Mouse (Mus musculus) regulatory T cell (primary cell): ENCODE measurements around the gene Gm4881.

ENCODE experiments used
- in situ Hi-C: fragments of 300-600 bp; cut with MboI, MseI; formaldehyde crosslinking; loops from one replicate; pipeline ENCODE4 v1.15.1; 2025; ENCODE audit warnings: high pct_unique_total_duplicates

Gene Gm4881

DNA sequence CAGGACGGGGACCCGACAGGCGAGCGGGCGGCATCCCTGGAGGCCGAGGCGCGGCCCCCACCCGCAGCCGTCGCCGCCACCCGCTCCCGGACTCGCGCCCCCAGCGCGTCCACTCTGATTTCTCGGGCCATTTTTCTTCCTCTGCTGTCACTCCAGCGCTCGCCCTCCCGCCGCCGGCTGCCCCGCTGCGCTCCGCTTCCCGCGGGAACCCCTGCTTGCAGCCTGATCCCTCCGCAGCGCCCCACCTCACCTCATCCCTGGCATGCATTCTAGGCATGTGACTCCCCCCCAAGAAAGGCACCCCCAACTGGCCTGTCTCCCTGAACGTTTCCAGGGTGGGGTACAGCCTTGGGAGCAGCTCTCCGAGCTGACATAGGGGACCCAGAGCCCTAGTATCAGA lies 10.9 kb upstream of the Gm4881 start:
- in situ Hi-C loops, result no loop called here

DNA sequence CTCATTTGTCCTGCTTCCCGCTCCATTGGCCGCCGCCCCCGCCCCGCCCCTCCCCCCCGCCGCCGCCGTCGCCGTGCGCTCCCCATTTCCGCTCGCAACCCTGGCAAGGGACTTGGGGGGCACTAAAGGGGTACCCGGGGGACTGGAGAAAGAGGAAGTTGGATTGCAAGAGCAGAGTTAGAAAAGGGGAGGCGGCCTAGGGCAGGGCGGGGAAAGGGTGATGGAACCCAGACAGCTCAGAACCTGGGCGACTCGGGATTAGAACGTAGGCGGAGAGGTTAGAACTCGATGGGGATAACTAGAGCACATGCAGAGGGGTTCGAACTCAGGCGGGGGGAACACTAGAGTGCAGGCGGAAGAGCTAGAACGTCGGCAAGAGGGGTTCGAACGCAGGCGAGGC lies 10.2 kb upstream of the Gm4881 start:
- in situ Hi-C loops, result no loop called here

- in situ Hi-C loops, result no loop called here
These were observed 9.7 kb upstream of the Gm4881 start for GRCm38 (mm10) chr7:24953966-24954365.

GRCm38 (mm10) chr7:24949958-24950623 lies 5.8 kb upstream of the Gm4881 start:
- in situ Hi-C loops, result no loop called here

DNA sequence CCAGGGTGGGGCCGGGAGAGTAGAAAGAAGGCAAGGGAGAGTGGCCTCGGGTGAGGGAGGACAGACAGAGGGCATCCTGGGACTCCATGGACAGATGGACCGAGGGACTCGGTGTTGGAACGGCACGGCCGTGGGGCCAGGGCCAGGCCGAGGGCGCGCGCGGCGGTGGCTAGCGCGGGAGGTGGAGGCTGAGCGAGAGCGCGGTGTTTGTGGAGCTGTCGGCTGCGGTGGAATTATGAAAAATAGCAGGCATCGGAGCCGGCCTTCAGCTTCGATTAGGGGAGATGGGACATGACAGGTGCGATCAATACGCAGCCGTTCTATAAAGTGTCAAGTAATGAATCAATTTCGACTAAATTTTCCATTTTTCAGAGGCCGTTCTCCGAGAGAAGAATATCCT lies 4.5 kb upstream of the Gm4881 start:
- in situ Hi-C loops, result no loop called here

DNA sequence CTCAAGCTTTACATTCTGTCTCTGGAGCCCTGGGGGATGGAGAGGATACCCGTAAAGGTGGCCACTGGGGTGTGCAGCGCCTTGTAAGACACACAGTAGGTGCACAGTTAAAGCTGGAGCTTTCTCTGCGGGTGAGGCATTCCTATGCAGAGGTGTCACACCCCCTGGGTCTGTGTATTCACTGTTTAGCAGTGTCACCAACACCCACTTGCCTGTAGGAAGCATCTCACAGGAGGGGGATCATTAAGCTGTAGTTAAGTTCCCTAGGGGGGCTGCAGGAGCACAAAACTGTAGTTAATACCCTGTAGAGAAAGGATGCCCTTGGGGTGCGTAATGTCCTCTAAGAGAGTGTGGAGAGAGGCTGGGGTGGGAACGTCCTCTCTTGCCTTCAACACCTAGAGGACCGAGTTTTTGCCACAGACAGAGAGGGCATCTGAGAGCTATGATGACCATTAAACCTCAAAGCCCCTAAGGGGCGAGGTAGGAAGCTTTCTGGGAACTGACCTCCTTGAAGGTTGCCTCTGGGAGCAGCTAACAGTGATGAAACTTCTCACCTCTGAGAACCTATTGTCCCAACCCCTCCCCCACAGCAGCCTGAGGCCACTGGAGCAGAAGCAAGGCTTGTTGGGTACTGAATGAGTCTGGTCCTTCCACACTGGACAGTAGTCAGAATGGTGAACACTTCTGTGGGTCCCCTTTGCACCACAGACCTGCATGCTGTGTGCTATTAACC lies 3.2 kb upstream of the Gm4881 start:
- in situ Hi-C loops, result no loop called here

GRCm38 (mm10) chr7:24943641-24944040 lies 653 bp downstream of the Gm4881 start:
- in situ Hi-C loops, result no loop called here

DNA sequence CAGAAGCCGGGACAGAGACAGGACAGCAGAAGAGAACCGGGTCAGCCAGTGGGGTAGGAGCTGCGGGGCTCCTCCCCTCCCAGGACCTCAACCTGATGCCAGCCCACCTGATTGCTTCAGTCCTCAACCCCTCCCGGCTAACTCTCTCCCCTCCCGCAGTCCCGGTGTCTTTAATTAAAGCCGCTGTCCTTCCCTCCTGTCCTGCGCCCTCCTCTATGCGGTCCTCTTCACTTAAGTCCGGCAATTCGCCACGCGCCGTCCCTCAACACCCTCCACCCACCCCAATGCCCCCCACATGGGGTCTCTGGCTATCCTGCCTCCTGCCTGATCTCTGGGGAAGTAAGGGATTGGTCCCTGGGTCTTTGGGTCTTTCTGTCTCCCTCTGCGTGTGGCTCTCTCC lies 12.6 kb downstream of the Gm4881 start:
- in situ Hi-C loops, result no loop called here

GRCm38 (mm10) chr7:24930475-24930874 lies 13.8 kb downstream of the Gm4881 start:
- in situ Hi-C loops, result no loop called here

DNA sequence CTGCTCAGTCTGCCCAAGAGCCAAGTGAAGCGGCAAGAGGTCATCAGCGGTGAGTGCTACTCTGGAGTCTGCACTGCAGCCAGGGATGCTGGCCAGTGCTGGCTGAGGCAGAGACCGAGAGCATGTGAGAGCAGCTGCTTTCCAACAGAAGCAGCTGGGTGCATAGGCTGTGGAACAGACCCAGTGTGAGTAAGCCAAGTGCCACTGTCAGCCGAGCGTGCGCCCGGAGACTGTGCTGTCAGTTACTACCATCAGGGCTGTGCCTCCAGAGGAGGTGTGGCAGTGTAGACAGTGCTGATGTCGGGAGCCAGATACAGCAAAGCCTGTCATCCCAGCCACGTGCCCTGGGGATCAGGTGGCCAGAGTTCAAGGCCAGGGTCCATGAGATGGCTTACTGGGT lies 24.6 kb downstream of the Gm4881 start:
- in situ Hi-C loops, result no loop called here

- in situ Hi-C loops, result no loop called here
These were observed 25.5 kb downstream of the Gm4881 start for GRCm38 (mm10) chr7:24918763-24919323.

DNA sequence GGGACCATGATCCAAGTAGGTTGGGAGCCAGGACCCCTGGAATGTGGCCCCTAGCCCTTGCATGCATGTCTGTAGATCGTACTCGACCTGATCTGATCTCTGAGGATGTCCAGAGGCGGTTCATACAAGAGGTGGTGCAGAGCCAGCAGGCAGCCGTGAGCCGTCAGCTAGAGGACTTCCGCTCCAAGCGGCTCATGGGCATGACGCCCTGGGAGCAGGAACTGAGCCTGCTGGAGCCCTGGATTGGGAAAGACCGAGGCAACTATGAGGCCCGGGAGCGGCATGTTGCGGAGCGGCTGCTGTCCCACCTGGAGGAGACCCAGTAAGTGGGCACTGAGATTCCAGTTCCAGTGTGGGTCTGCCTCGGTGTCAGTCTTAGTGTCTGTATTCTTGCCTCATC lies 31.8 kb downstream of the Gm4881 start:
- in situ Hi-C loops, result no loop called here

DNA sequence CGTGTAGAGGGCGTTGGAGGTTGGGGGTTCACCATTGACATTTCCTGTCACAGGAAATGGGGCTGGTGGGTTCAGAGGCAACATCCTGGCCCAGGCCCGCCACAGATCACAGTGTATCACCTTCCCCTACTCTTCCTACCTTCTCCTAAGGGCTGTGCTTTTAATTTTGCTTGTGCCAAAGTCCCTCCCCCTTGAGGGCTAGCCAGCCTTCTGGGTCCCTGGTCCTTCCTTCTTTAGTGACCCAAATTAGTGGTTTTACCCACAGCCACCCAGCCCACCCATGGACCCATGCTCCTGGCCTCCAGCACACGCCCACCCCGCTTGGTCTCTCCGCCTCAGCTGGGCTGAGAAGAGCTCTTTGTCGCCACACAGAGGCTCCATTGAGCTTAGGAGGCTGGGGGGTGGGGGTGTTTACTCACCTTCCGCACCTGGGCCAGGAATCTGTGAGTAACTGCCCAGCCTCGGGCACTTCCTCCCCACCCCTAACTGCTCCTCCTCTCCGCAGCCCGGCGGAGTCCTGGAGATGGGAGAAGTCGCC lies 37.0 kb downstream of the Gm4881 start:
- in situ Hi-C loops, result no loop called here

GRCm38 (mm10) chr7:24906551-24906950 lies 37.7 kb downstream of the Gm4881 start:
- in situ Hi-C loops, result no loop called here

DNA sequence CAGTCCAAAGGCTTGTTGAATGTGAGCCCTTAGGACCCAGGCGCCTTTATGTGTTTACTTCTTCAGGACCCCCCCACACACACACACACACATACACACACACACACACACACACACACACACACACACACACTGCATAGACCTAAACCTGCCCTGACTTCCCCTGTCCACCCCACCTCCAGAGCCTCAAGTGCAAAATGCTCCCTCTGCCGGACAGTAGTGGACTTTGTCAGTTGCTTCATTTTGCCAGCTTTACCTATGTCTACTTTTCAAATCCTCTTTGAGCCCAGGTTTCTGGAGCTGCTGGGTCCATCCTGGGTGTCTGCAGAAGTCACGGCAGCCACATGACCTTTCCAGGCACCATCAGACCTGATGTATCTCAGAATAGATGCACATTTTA lies 39.4 kb downstream of the Gm4881 start:
- in situ Hi-C loops, result no loop called here

GRCm38 (mm10) chr7:24904070-24904483 lies 40.2 kb downstream of the Gm4881 start:
- in situ Hi-C loops, result no loop called here

DNA sequence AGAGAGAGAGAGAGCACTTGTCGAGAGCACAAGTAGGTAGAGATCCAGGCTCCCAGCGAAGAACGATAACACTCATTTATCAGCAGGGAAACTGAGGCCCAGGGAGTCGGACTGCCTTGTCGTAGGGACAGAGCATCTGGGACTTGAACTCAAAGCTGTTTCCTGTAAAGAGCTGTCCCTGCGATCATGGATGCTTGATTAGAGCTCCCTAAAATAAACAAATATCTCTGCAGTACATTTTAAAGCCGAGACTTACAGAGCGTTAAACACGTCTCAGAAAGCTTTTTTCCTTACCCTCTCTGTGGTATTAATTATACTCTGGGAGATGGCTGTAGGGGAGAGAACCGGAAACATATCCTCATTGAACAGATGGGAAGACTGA lies 40.9 kb downstream of the Gm4881 start:
- in situ Hi-C loops, result no loop called here

GRCm38 (mm10) chr7:24902630-24903443 lies 41.5 kb downstream of the Gm4881 start, which contains the start of gene Arhgef1:
TSS of gene Arhgef1 (plus strand) at chr7:24902912.
- in situ Hi-C loops, result no loop called here

GRCm38 (mm10) chr7:24902264-24902629 lies 42.0 kb downstream of the Gm4881 start:
- in situ Hi-C loops, result no loop called here

DNA sequence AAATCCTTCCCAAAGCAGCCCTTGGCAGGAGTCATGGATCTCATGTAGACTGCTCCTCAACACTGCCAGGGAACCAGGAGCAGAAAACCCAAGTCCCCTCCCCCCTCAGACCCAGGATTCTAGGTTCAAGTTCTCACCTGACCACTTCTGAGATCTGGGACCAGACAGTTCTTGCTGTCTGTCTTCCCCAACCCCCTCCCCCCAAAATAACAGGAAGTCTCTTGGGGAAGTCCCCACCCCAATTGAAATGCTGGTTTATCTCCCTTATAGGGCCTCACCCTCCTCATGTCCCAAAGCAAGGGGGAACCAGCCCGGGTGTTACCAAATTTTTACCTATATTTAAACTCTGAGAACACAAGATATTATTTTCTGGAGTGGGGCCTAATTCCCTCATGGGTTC lies 42.5 kb downstream of the Gm4881 start:
- in situ Hi-C loops, result no loop called here

DNA sequence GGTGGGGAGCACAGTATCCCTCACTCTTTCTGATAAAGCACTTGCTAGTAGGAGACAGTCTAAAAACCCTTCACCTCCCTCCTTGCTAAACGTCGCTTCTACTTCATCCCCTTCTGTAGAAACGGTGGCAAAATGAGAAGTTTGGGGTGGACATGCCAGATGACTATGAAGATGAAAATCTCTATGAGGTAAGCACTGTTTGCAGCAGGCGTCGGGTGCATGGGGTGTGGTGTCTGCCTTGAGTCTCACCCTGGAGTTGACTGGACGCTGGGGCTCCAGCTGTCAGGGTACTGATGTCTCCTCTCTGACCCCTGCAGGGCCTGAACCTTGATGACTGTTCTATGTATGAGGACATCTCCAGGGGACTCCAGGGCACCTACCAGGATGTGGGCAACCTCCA lies 43.2 kb downstream of the Gm4881 start:
- in situ Hi-C loops, result no loop called here

GRCm38 (mm10) chr7:24897959-24898358 lies 46.3 kb downstream of the Gm4881 start:
- in situ Hi-C loops, result no loop called here
